Mouse (Mus musculus): ENCODE measurements around the gene Rgl2. TPM values are rescaled to one million over a fixed set of nuclear protein-coding genes. Genes with fewer than 3 reads are reported as not detected.
A peak's percentile ranks its signal among the peaks of the same experiment; 100 is the strongest.
"Not testable (repeated sequence)": the region's sequence is repeated elsewhere in the genome, so short reads cannot be mapped to it uniquely, and the experiment has no call there.

Gene Rgl2
- 10 to 100 TPM; 74.1 to 75.5 TPM for total RNA-seq (2021)

- intact Hi-C loops (cut with DNase I) = no loop called here
Observed at GRCm38 (mm10) chr17:33929371-33930279, at the start of gene Rgl2. Rgl2 (plus strand) TSS chr17:33929543.

GRCm38 (mm10) chr17:33884320-33884719 lies 45.0 kb upstream of the Rgl2 start:
- DNase-seq; intact Hi-C loops (cut with DNase I): not testable (repeated sequence)

More at GRCm38 (mm10) chr17:33929371-33930279, at the start of gene Rgl2:
- peak; percentile 96 for DNase-seq

- DNase-seq; intact Hi-C loops (cut with DNase I): not testable (repeated sequence)
Observed at GRCm38 (mm10) chr17:33887802-33888201, 41.5 kb upstream of the Rgl2 start.

- DNase-seq; intact Hi-C loops (cut with DNase I): not testable (repeated sequence)
Observed at GRCm38 (mm10) chr17:33888230-33888629, 41.1 kb upstream of the Rgl2 start.

- DNase-seq; intact Hi-C loops (cut with DNase I): not testable (repeated sequence)
Observed at GRCm38 (mm10) chr17:33889941-33890532, 39.3 kb upstream of the Rgl2 start.

- intact Hi-C loops (cut with DNase I) = no loop called here
- peak; percentile 100 for DNase-seq
Observed at GRCm38 (mm10) chr17:33890533-33891059, 38.7 kb upstream of the Rgl2 start, which contains the start of gene Kifc1. Kifc1 (minus strand) TSS chr17:33890661.

- intact Hi-C loops (cut with DNase I) = no loop called here
- DNase-seq = no peak
Observed at GRCm38 (mm10) chr17:33891357-33891756, 38.0 kb upstream of the Rgl2 start.

- intact Hi-C loops (cut with DNase I); DNase-seq: not testable (repeated sequence)
Observed at GRCm38 (mm10) chr17:33891892-33892291, 37.5 kb upstream of the Rgl2 start.

GRCm38 (mm10) chr17:33892429-33892828 lies 36.9 kb upstream of the Rgl2 start:
- no peak for DNase-seq
- intact Hi-C loops (cut with DNase I) = no loop called here

GRCm38 (mm10) chr17:33893011-33893410 lies 36.3 kb upstream of the Rgl2 start:
- DNase-seq; intact Hi-C loops (cut with DNase I): not testable (repeated sequence)

GRCm38 (mm10) chr17:33897114-33897794 lies 32.1 kb upstream of the Rgl2 start:
- no peak for DNase-seq
- intact Hi-C loops (cut with DNase I) = no loop called here

GRCm38 (mm10) chr17:33898193-33898592 lies 31.1 kb upstream of the Rgl2 start:
- DNase-seq; intact Hi-C loops (cut with DNase I): not testable (repeated sequence)

GRCm38 (mm10) chr17:33899642-33900041 lies 29.7 kb upstream of the Rgl2 start:
- intact Hi-C loops (cut with DNase I) = no loop called here
- no peak for DNase-seq

- intact Hi-C loops (cut with DNase I) = no loop called here
- DNase-seq = no peak
Observed at GRCm38 (mm10) chr17:33900281-33900988, 28.9 kb upstream of the Rgl2 start.

- DNase-seq = no peak
- intact Hi-C loops (cut with DNase I) = no loop called here
Observed at GRCm38 (mm10) chr17:33900989-33901314, 28.4 kb upstream of the Rgl2 start.

- intact Hi-C loops (cut with DNase I) = no loop called here
Observed at GRCm38 (mm10) chr17:33901653-33902052, 27.7 kb upstream of the Rgl2 start.

GRCm38 (mm10) chr17:33902079-33902478 lies 27.3 kb upstream of the Rgl2 start:
- intact Hi-C loops (cut with DNase I) = no loop called here
- no peak for DNase-seq

More at GRCm38 (mm10) chr17:33901653-33902052, 27.7 kb upstream of the Rgl2 start:
- no peak for DNase-seq

- intact Hi-C loops (cut with DNase I) = no loop called here
- no peak for DNase-seq
Observed at GRCm38 (mm10) chr17:33902491-33902890, 26.9 kb upstream of the Rgl2 start.

GRCm38 (mm10) chr17:33903911-33904651 lies 25.3 kb upstream of the Rgl2 start:
- intact Hi-C loops (cut with DNase I); DNase-seq: not testable (repeated sequence)

- DNase-seq; intact Hi-C loops (cut with DNase I): not testable (repeated sequence)
Observed at GRCm38 (mm10) chr17:33904835-33905234, 24.5 kb upstream of the Rgl2 start, which contains the start of gene Platr17. Platr17 (plus strand) TSS chr17:33905135.

All from left cerebral cortex, postnatal 4 days (tissue).